Mouse (Mus musculus) thymus, postnatal 10 days (tissue): Measurements from ENCODE around the gene Sox5.

Source experiments
- DNase-seq, 2 experiments: peaks; one replicate each; pipeline ENCODE4 v3.0.0; 2021; ENCODE audit warnings: low spot score in 2 of 2

The Sox5 gene

DNA sequence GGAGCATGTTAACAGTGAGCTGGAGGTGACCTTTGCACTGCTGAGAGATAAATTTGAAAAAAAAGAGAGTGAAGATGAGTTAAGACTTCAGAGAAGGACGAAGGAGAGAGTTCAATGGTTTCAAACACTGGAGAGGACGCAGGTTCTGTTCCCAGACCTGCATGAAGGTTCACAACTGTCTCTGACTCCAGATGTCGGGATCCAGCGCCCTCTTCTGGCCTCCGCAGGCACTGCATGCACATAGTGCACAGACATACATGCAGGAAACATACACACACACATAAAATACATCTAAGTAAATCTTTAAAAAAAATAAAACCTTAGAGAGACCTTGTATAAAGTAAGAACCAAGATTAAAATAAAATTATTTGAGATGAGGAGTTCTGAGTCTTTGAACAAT, 352.5 kb downstream of the Sox5 start:
- peak in 1 of 2 experiments; percentile 10 for DNase-seq

DNA sequence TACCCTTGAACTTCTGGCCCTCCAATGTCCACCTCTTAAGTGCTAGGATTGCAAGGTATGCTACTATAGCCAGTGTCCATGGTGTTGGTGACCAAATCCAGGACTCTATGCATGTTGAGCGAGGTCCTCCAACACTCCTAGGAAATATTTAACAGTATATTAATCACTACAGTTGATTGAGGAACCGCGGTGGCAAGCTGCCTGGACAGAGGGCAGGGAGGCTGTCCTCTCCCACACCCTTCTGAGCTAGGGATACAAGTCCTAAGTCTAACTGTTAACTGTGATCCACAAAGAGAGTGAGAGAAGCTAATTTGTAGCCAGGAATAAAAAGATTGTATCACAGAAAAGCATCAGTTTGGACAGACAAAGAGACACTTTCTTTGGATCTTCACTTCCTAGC, 373.7 kb downstream of the Sox5 start:
- no peak for DNase-seq

GRCm38 (mm10) chr6:144398115-144398514, 383.7 kb downstream of the Sox5 start:
- no peak for DNase-seq

DNA sequence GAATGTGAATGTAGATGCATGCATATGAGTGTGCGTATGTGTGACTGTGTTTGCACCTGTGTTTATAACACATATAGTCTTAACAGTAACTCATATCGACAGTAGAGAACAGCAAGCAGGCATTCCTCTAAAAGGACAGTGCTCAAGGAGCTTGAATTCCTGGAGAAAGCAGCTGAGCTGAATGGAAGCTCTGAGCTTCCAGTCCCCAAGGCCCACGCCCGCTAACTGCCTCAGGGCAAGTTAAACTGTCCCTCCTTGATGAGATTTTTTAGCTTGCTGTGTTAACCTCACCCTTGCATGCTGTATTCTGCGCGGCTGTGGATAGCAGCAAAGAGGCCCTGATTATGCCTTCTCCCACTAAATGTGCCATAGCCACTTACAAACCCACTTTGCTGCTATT, 388.6 kb downstream of the Sox5 start:
- no peak for DNase-seq

GRCm38 (mm10) chr6:144389333-144390054, 392.3 kb downstream of the Sox5 start:
- DNase-seq, result no peak

GRCm38 (mm10) chr6:144387539-144388255, 394.1 kb downstream of the Sox5 start:
- no peak for DNase-seq

GRCm38 (mm10) chr6:144380641-144381040, 401.1 kb downstream of the Sox5 start:
- no peak for DNase-seq

DNA sequence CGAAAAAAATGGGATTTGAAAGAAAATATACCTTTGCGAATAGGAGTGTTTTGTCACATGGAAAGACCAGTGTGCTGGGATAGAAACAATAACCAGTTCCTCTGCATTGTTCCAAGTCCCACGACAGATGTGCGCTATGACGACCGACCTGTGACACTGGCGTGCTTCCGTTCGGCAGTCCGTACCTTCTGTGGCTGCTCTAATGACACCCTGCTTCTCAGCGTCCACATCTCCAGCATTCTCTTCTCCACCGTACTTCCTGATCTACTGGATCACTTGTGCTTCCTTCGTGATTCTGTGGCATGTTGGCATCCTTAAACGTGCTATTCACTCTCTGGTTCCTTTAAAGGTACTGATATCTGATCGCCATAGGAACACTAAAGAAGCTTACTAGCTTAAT, 401.6 kb downstream of the Sox5 start:
- no peak for DNase-seq

GRCm38 (mm10) chr6:144374810-144375209, 407.0 kb downstream of the Sox5 start:
- DNase-seq, result no peak

DNA sequence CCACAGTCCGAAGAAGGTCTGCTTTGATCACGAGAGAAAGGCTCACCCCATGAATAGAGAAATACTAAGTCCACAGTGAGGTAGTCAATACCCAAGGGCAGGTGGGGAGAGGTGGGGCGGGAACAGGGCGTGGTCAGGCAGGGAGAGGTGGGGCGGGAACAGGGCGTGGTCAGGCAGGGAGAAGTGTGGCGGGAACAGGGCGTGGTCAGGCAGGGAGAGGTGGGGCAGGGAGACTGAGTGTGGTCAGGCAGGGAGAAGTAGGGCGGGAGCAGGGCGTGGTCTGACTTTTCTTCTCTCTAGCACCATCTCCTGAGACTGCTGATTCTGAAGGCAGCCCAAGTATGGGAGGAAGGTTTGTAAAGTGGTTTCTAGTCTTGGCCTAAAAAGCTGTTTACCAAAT, 411.1 kb downstream of the Sox5 start:
- DNase-seq, result no peak

GRCm38 (mm10) chr6:144367626-144368077, 414.1 kb downstream of the Sox5 start:
- DNase-seq, result no peak

DNA sequence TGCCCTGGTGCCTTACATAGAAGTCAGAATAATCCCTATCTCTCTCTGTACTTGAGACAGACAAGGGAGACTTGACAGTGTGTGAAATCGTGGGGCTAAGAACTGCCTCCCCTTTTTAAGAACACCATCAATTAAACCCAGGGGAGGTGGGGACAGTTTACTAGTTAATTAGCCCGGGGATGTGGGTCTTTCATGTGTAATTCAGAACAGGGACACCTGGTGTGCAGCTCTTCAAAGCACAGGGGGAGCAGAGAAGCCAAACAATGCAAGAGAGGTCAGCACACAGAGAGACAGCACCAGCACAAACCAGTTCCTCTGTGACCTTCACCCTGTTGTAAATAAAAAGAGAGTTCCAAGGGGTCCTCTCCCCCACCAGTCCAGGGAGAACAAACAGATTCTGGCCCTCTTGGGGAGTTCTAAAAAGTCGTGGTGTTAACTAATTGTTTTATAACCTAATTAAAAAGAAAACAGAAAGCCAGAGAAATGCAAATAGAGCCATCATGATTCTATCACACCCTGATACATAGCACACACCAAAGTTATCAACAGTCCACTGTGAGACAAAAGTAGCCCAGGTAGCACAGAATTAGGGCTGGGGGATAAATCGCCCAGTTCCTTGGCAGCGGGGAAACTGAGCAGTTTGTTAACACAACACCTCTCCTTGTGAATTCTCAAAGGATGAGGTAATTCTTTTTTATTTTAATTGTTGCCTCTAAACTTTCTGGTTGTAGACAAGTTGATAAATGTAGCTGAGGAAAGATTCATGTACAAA, 420.3 kb downstream of the Sox5 start:
- no peak for DNase-seq

DNA sequence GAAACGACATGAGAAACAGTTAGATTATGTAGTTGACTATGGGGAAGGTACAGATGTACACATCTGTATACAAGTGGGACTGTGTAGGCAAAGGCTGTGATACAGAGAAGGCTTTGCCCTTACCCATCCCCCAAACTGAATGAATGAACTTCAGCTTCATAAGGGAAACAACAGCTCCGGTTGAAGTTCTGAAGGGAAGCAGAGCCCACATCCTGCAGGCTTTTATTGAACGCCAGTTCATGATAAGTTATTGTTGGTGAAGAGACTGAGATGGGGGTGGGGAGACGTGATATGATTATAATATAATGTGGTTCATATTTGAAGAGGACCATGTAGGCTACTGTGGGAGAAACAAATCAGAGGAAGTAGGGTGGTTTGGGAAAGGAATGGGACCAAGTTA, 424.7 kb downstream of the Sox5 start:
- no peak for DNase-seq

GRCm38 (mm10) chr6:144351049-144351448, 430.7 kb downstream of the Sox5 start:
- DNase-seq, result no peak

- no peak for DNase-seq
Measured at GRCm38 (mm10) chr6:144343338-144343737, 438.4 kb downstream of the Sox5 start.

DNA sequence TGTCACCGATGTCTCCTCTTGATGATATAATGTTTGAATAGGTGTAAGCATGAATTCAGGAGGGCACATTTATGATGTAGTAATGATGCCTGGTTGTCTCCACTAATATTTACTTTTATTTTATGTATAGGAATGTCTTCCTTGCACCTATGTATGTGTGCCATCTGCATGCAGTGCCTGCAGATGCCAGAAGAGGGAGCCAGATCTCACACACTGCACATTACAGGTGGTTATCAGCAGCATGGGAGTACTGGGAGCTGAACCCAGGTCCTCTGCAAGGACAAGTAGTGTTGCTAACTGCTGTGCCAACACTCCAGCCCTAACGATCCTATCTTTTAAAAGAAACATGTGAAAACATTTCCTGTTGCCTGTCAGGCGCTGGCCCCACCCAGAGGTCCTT, 442.2 kb downstream of the Sox5 start:
- no peak for DNase-seq

GRCm38 (mm10) chr6:144339006-144339405, 442.8 kb downstream of the Sox5 start:
- no peak for DNase-seq

DNA sequence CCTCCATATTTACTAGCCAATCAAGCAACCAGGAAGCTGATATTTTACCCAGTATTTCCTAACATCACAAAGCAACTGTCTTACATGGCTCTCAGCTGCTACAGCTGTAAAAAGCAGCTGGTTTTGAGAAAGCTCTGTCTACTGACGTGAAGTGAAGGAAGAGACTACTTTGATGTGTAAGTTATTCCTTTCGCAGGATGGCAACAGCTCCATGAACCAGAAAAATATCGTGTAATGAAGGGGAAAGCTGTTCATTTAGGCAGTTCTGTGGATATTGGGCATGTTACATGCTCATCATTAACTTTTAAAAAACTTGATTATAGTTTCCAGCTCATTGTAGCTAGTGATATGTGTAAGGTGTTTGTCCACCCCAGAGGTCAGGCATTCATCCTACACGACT, 443.6 kb downstream of the Sox5 start:
- DNase-seq, result no peak

DNA sequence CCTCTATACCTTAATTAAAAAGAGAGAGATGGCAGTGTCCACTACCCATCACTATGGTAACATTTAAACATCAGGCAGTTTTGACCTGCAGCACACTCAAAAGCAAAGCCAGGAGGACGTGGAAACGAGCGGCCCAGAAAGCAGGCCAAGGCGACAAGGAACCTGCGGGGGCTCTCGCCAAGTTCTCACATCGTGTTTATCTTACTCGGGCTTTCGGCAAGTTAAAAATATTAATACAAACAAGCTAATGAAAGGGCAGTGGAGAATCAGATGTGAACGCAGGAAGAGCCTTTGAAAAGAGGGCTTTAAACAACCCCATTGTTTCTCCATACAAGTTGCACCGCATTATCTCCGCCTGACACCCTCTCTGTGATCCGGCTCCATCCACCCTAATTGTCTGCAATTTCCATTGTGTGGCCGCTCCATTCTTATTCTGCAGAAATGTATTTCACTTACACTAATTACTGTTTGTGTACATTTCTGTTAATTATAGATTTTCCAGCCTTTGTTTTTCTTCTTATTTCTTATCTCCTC, 444.3 kb downstream of the Sox5 start:
- no peak for DNase-seq

DNA sequence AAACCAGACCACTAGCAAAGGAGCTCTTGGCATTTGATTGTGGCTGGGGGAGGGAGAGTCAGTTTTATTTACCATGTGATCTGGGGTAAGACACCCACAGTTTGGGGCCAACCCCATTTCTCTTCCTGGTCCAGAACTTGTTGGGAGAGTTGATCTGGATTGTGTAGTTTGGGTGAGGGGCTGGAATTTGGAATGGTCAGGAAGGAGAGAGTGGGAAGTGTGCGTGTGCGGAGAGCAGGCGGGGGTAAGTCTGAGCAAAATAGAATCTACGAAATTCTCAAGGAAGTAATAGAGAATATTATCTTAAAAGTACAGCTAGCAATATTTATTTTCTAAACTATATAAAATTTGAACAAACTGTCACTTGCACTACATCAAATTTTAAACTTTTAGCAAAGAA, 445.0 kb downstream of the Sox5 start:
- DNase-seq, result no peak

DNA sequence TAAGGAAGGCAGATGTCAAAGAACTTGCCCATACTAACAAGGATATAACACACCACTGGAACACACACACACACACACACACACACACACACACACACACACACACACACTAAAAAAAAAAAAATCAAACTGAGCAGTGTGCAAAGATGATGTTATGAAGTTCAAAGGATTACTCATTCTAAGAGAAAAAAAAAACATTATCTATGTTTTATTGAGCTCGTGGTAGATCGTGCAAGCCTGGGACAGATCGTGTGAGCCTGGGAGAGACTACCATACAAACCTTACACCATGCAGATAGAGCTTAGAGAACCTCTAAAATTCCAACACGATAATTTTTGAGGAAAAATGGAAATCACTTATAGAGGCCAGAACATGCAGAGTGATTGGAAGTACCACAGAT, 448.6 kb downstream of the Sox5 start:
- DNase-seq, result no peak

DNA sequence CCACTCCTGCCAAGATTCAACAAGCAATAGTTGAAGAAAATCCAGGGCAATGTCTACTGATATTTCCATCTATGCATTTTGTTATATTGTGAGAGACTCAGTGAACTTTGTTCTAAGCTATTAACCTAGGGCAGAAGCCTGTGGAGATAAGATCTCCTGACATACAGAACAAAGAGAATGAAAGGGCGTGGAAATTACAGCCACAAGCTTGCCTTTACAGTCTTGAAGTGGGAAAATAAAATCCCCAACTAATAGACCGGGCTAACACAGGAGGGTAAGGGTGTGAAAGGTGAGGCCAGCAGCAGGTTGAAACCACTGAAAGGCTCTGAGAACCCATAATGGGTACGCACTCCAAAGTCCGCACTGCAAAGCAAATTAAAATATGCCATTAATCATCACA, 449.8 kb downstream of the Sox5 start:
- no peak for DNase-seq
